Mouse (Mus musculus): Measurements from ENCODE around the gene Ninj1.

DNA sequence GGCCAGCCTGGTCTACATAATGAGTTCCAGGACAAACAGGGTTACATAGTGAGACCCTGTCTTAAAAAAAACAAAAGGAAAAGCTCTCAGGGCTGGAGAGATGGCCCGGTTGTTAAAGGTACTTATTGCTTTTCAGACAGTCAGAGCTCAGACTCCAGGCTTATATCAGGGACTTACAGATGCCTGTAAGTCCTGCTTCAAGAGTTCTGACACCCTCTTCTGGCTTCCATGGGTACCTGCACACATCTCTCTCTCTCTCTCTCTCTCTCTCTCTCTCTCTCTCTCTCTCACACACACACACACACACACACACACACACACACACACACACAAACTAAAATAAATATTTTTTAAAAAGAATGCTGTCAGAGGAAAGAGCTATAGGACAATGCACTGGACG, 26.0 kb upstream of the Ninj1 start:
- TF ChIP-seq CTCF (IDR thresholded peaks at IDR 0.05; ENCODE audit: extremely low read depth, insufficient read length, insufficient replicate concordance, low read depth, low read length) = no peak
- TF ChIP-seq POLR2A (IDR thresholded peaks at IDR 0.05; ENCODE audit: low read depth, low read length) = no peak

Measured in small intestine, adult 2 months (tissue).